Mouse (Mus musculus): ENCODE measurements around the gene Gfer.

Gene Gfer

GRCm38 (mm10) chr17:24650070-24650616 lies 45.8 kb downstream of the Gfer start, which contains the start of gene Slc9a3r2:
Slc9a3r2 (minus strand) TSS chr17:24650327.
- no peak for DNase-seq (ENCODE audit: extremely low read depth, low read depth, low spot score)

- DNase-seq (ENCODE audit: extremely low read depth, low read depth, low spot score) = no peak
These were observed 46.3 kb downstream of the Gfer start for GRCm38 (mm10) chr17:24649581-24650069.

- DNase-seq (ENCODE audit: extremely low read depth, low read depth, low spot score) = no peak
These were observed 47.1 kb downstream of the Gfer start for GRCm38 (mm10) chr17:24648731-24649377.

- DNase-seq (ENCODE audit: extremely low read depth, low read depth, low spot score) = no peak
These were observed 48.5 kb downstream of the Gfer start for GRCm38 (mm10) chr17:24647493-24647892.

- no peak for DNase-seq (ENCODE audit: extremely low read depth, low read depth, low spot score)
These were observed 49.6 kb downstream of the Gfer start for GRCm38 (mm10) chr17:24646381-24646780.

- no peak for DNase-seq (ENCODE audit: extremely low read depth, low read depth, low spot score)
These were observed 50.0 kb downstream of the Gfer start for GRCm38 (mm10) chr17:24645916-24646315.

GRCm38 (mm10) chr17:24644875-24645721 lies 50.9 kb downstream of the Gfer start:
- DNase-seq (ENCODE audit: extremely low read depth, low read depth, low spot score) = no peak

GRCm38 (mm10) chr17:24644030-24644715 lies 51.8 kb downstream of the Gfer start:
- no peak for DNase-seq (ENCODE audit: extremely low read depth, low read depth, low spot score)

All from fat pad, adult 2 months (tissue).